8 mouse cellular contexts compared by ENCODE assay signal in the genomic region with DNA sequence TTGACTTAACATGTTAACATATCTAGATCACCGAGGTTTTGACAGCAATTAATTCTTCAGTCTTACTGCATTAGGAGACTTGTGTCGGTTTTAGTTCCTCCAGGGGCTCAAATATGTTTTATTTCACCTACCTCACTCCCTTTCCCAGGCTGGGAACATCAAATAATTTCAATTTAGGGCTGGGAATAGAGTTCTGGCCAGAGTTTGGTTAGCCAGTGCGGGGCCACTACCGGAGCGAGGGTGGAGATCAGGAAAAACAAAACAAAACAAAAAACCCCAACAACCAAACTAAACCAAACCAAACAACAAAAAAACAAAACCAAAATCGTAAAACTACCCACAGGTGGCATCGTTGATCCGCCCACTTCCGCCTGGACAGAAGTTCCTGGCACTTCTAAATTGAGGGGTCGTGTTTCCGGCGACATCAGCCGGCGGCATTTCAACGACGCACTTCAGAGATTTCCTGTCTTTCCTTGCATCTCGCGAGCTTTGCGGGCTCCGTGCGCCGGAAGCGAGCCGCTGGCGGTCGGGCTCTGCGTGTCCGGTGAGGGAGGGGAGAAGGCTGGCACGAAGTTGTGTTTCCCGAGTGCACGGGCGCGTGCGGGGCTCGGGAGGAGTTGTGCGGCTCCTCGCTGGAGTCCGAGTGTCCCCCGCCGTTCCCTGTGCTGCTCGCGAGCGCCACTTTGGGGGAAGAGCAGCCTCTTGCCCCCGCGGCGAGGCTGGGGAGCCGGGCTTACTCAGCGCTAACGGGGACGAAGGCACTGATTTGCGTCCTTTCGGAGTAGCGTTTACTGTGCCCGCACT. TPM values are rescaled to one million over a fixed set of nuclear protein-coding genes. Genes with fewer than 3 reads are reported as not detected.
DNase-seq lines count a peak whose midpoint lies in the region; ATAC-seq lines count a peak whose summit lies in the region.

Gene Ssbp1 (plus strand): TSS at position 437 of the 804 bp plus-strand sequence.

- DNase-seq in adrenal gland, adult (ENCODE audit: inconsistent age in 2 of 2, low spot score in 1 of 2): peak; percentile 93 to 97
- peak; percentile 96 for DNase-seq in embryo, embryonic 10.5 days (ENCODE audit: low spot score)
- DNase-seq in gastrocnemius, postnatal 14 days: peak; percentile 93
- DNase-seq in left cerebral cortex, postnatal 10 days (ENCODE audit: extremely low spot score in 1 of 2, low spot score in 2 of 2): peak; percentile 91 to 95
- DNase-seq in right cerebral cortex, postnatal 25 days: peak; percentile 91
- DNase-seq in urinary bladder, postnatal 4 days (ENCODE audit: low spot score in 2 of 2): peak; percentile 88 to 91

- intact Hi-C loops in gastrocnemius, postnatal 14 days (cut with DNase I; ENCODE audit: low total_unique reads): loop anchor here (5.0 kb wide), 1 partner anchor 144 kb away; the partner anchor contains the start of gene Agk
- intact Hi-C loops in left cerebral cortex, postnatal 10 days (cut with DNase I): loop anchor here (2.0 kb wide), 2 partner anchors 36 to 146 kb away; partner anchors contain the start of gene Agk

- ATAC-seq in inflammation-experienced regulatory T-cells, adult 6 months: peak; percentile 94
- ATAC-seq in megakaryocyte-erythroid progenitor cell, adult 5-6 weeks (replicated peaks; ENCODE audit: low FRiP score, low TSS enrichment, poor library complexity, severe bottlenecking): peak; percentile 99

RNA-seq across cellular contexts. Expression of gene Ssbp1, which starts in this region (rescaled TPM):
- total RNA-seq in gastrocnemius, postnatal 14 days (2021): 10 to 100 TPM; 26.4 to 28.9 TPM
- 100 to 1,000 TPM; 108 to 133 (median 114) TPM for polyA plus RNA-seq in inflammation-experienced regulatory T-cells, adult 6 months (2017; shearing (Covaris generic))
- 10 to 100 TPM; 28.0 to 32.6 TPM for total RNA-seq in left cerebral cortex, postnatal 10 days (2021)
- total RNA-seq in megakaryocyte-erythroid progenitor cell, adult 5-6 weeks (2014; fragmentation: Nextera tagmentation): 131 and 201 TPM in 2 replicates
- total RNA-seq in megakaryocyte-erythroid progenitor cell, adult 5-6 weeks (2017): 118 and 127 TPM in 2 replicates

Comparison
In these comparisons a context has a peak if more than half of its experiments do, and no peak if none do; other contexts are left out.
1. Peak in every context shown above with its lines: DNase-seq and ATAC-seq.